Mouse (Mus musculus) effector memory CD4-positive, alpha-beta T cell, adult 5 months (primary cell): ENCODE measurements around the gene Myh2. TPM values are rescaled to one million over a fixed set of nuclear protein-coding genes. Genes with fewer than 3 reads are reported as not detected.

Experiments
- polyA plus RNA-seq: library from polyadenylated mRNA; unstranded; fragments of 100-300 nt; shearing (Covaris generic); gene quantifications from one replicate; pipeline ENCODE4 v1.2.1, GENCODE M21; 2017

Myh2 gene
- not detected for polyA plus RNA-seq

DNA sequence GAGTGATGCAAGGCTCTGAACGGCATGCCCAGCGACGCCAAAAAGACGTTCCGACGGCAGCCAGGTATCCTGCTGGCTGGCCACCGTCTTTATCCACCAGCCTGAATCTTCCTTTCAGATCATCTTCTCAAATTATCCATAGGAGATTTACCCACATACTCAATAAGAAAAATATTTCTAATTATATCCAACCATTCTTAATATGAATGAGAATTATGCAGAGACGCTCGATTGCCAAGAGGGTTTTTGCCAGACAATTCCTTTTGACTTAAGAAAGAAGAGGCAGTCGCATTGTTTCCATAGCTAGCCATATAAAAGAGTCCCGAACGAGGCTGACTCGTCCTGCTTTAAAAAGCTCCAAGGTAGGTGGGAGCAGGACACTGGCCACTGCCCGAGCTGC lies at the start of gene Myh2:
Myh2 (plus strand) TSS at position 301 of the 400 bp plus-strand sequence.

DNA sequence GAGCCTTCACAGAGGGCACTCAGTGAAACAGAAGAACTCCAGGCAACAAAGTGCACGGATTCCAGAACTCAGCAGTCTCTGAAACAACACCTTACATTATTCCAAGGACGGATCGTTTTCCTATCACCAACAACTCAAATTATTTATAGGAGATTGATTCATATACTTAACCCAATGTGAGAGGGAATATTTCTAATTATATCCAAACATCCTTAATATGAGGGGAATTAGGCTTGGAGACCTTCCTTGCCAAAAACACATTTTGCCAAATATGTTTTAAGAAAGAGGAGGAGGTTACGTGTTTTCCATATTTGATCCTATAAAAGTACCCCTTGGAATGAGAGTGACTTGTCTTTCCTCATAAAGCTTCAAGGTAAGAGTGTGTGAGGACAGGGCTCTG lies 28.9 kb downstream of the Myh2 start, which contains the start of gene Myh1:
Myh1 (plus strand) TSS at position 301 of the 400 bp plus-strand sequence.

DNA sequence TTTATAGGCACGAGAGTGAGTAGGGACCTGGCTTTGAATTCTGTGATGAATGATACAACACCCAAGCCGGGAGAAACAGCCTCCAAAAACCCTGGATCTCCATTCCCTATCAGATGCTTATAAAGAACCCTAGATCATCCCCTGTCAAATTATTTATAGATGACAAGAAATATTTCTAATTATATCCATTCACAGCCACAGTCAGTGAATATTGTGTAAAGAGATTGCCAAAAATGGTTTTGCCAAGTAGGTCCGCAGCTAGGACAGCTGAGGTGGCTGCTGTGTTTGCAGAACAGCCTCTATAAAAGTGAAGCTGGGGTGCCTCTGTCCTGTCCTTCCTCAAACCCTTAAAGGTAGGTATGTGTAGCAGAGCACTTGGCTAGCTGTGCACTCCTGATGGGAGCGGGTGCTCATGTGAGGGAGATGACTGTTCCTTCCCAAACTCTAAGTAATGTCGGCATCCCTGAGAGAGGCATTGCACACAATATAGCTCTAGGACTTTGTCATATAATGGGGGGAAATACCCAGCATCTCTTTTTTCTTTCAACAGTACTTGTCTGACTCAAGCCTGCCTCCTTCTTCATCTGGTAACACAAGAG lies 66.8 kb downstream of the Myh2 start, which contains the start of gene Myh4:
Myh4 (plus strand) TSS at position 549 of the 599 bp plus-strand sequence.

Other genes starting within 250 kb of the Myh2 start
- gene Tmem238l, start 214.4 kb upstream of the Myh2 start, polyA plus RNA-seq = not detected
- 0.55 TPM for gene Tmem220, start 145.9 kb upstream of the Myh2 start, polyA plus RNA-seq
- 49.7 TPM for gene Adprm, start 118.4 kb upstream of the Myh2 start, polyA plus RNA-seq
- gene Sco1, start 118.4 kb upstream of the Myh2 start, polyA plus RNA-seq = 4.7 TPM
- gene Myh3, start 92.7 kb upstream of the Myh2 start, polyA plus RNA-seq = 0.22 TPM
- gene Myh1, start 29.0 kb downstream of the Myh2 start, polyA plus RNA-seq = not detected
- not detected for gene Myh4, start 67.0 kb downstream of the Myh2 start, polyA plus RNA-seq
- gene Myh8, start 106.1 kb downstream of the Myh2 start, polyA plus RNA-seq = not detected
- gene Myh13, start 150.6 kb downstream of the Myh2 start, polyA plus RNA-seq = 0.06 TPM